Mouse (Mus musculus) midbrain, embryonic 13.5 days (tissue): ENCODE data around the gene 1700028K03Rik. TPM values are rescaled to one million over a fixed set of nuclear protein-coding genes. Genes with fewer than 3 reads are reported as not detected.

Experiments used
- ATAC-seq: fragments of 200-750 bp; cut with Nextera tagmentation; 2 replicates; pipeline ENCODE4 v1.8.0; 2017; ENCODE audit warnings: mild to moderate bottlenecking, moderate TSS enrichment, moderate library complexity
- H3K27ac ChIP-seq: fragments of 300-500 bp; sonication (generic); 2 replicates; pipeline ENCODE4 v1.5.1; 2015; ENCODE audit warnings: inconsistent platforms, mild to moderate bottlenecking, moderate library complexity
- H3K27me3 ChIP-seq: fragments of 300-500 bp; sonication (generic); 2 replicates; pipeline ENCODE4 v1.6.1; 2015; ENCODE audit warnings: mild to moderate bottlenecking, inconsistent platforms
- H3K36me3 ChIP-seq: fragments of 300-500 bp; sonication (generic); 2 replicates; pipeline ENCODE4 v1.6.1; 2015; ENCODE audit warnings: mild to moderate bottlenecking, inconsistent platforms
- H3K4me1 ChIP-seq: fragments of 300-500 bp; sonication (generic); replicated peaks from 2 replicates; pipeline ENCODE4 v1.6.1; 2015; ENCODE audit warnings: inconsistent platforms
- H3K4me2 ChIP-seq: fragments of 300-500 bp; sonication (generic); replicated peaks from 2 replicates; pipeline ENCODE4 v1.6.1; 2015; ENCODE audit warnings: moderate library complexity, mild to moderate bottlenecking, inconsistent platforms
- H3K4me3 ChIP-seq: fragments of 300-500 bp; sonication (generic); replicated peaks from 2 replicates; pipeline ENCODE4 v1.5.1; 2015; ENCODE audit warnings: mild to moderate bottlenecking, inconsistent platforms
- H3K9ac ChIP-seq: fragments of 300-500 bp; sonication (generic); replicated peaks from 2 replicates; pipeline ENCODE4 v1.6.1; 2015; ENCODE audit warnings: mild to moderate bottlenecking, inconsistent platforms
- H3K9me3 ChIP-seq: fragments of 300-500 bp; sonication (generic); 2 replicates; pipeline ENCODE4 v1.6.1; 2016; ENCODE audit warnings: mild to moderate bottlenecking, inconsistent platforms
- WGBS: fragments of 180-500 bp; shearing (Covaris S2); methylation state at CpG from one replicate; pipeline ENCODE4 v1.1.7; 2015; 5-methylcytosine and 5-hydroxymethylcytosine counted together
- polyA plus RNA-seq: library from polyadenylated mRNA; unstranded; fragments of >200 nt; fragmentation: Nextera tagmentation; extraction: Ambion mirVana; gene quantifications from 2 replicates; pipeline ENCODE4 v1.2.1, GENCODE M21; 2015

Gene 1700028K03Rik
- polyA plus RNA-seq, 1 experiment from 2014 or later, result 0.30 TPM

- 91% methylated on average over 10 of the region's 10 CpGs for WGBS
- no peak overlapping the region for H3K27ac ChIP-seq
- no peak overlapping the region for H3K4me3 ChIP-seq
- no peak for ATAC-seq
- no peaks in the 10 kb centered on the region for H3K4me1 ChIP-seq
- peaks cover 29% of the 10 kb centered on the region for H3K36me3 ChIP-seq
- H3K27me3 ChIP-seq, result no peaks in the 10 kb centered on the region
- H3K4me2 ChIP-seq, result no peak overlapping the region
- H3K9me3 ChIP-seq, result no peaks in the 10 kb centered on the region
- H3K9ac ChIP-seq, result no peak overlapping the region
These were observed 24.0 kb upstream of the 1700028K03Rik start for GRCm38 (mm10) chr5:107510503-107510902.

DNA sequence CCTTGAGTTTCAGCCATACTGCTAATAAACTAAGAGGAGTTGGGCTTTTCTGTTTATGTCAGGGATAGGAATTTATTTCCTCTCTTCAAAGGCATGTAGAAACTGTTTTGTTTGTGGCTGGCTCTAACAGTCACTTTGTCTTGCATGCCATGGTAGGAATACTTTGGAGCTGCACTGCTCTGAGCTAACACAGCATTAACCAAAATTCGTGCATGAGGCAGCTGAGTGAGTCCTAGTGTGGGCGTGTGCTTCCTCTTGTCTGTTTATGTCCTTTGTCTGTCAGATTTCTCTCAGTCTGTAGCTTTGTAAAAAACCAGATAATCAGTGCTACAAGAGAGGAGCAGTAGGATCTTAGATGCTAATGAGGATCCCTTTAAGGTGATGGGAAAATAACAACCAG lies 23.2 kb upstream of the 1700028K03Rik start:
- Histone ChIP-seq H3K9ac (no peak overlapping the region), H3K27me3 (no peaks in the 10 kb centered on the region), H3K4me1 (no peaks in the 10 kb centered on the region), H3K9me3 (no peaks in the 10 kb centered on the region), H3K27ac (no peak overlapping the region), H3K4me3 (no peak overlapping the region), H3K36me3 (peaks cover 25% of the 10 kb centered on the region), H3K4me2 (no peak overlapping the region)
- 70% methylated on average over 2 of the region's 2 CpGs for WGBS
- ATAC-seq, result no peak

GRCm38 (mm10) chr5:107513583-107513982 lies 20.9 kb upstream of the 1700028K03Rik start:
- no peaks in the 10 kb centered on the region for H3K4me1 ChIP-seq
- H3K9ac ChIP-seq, result no peak overlapping the region
- no peak overlapping the region for H3K4me3 ChIP-seq
- peaks cover 8% of the 10 kb centered on the region; the same call in 1 of the 2 replicates for H3K36me3 ChIP-seq
- WGBS, result 48% methylated on average over 7 of the region's 7 CpGs
- ATAC-seq, result peak; percentile 55
- no peak overlapping the region for H3K27ac ChIP-seq
- no peak overlapping the region for H3K4me2 ChIP-seq
- no peaks in the 10 kb centered on the region for H3K9me3 ChIP-seq
- no peaks in the 10 kb centered on the region for H3K27me3 ChIP-seq

DNA sequence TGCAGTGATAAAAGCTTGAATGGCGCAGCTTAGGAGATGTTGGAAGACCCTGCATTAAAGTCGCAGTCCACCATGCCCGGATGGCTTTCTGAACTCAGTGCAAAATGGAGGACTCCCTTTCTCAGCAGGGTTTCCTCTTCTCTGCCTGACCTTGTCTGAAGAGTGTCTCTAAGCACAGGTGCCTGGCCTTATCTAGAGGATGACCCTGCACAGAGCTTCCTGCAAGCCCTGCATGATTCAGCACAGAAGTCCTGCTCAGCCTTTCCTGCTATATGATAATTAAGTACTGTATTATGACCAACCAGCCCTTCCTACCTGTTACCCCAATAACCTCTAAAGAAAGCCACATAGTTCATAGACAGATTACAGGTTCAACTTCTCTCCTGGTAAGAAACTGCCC lies 19.1 kb upstream of the 1700028K03Rik start:
- Histone ChIP-seq H3K36me3 (peaks cover 4% of the 10 kb centered on the region; the same call in 1 of the 2 replicates), H3K27ac (no peak overlapping the region), H3K9me3 (no peaks in the 10 kb centered on the region), H3K27me3 (no peaks in the 10 kb centered on the region), H3K4me3 (no peak overlapping the region), H3K4me1 (no peaks in the 10 kb centered on the region), H3K4me2 (no peak overlapping the region), H3K9ac (no peak overlapping the region)
- no peak for ATAC-seq
- WGBS, result 92% methylated on average over 3 of the region's 3 CpGs

DNA sequence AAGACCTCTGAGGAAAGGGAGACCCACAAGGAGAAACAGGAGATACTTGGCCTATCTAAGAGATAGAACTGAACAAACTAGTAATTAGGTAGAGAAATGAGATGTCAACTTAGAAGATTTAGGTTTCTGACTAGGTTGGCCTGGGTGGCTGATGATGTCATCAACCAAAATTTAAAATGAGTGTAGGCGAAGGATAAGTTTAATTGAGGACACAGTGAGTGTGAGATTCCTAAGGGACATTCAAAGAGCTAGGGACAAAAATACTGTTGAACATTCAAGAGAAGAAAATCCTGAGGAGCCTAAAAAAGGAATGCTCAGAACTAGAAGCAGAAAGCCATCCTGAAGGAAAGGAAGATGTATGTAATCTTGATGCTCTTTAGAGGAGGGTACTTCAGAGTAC lies 18.4 kb upstream of the 1700028K03Rik start:
- Histone ChIP-seq H3K9me3 (no peaks in the 10 kb centered on the region), H3K9ac (no peak overlapping the region), H3K27me3 (no peaks in the 10 kb centered on the region), H3K36me3 (peaks cover 3% of the 10 kb centered on the region; the same call in 1 of the 2 replicates), H3K4me1 (no peaks in the 10 kb centered on the region), H3K4me3 (no peak overlapping the region), H3K4me2 (no peak overlapping the region), H3K27ac (no peak overlapping the region)
- 95% methylated on average over 1 of the region's 1 CpGs for WGBS
- no peak for ATAC-seq

GRCm38 (mm10) chr5:107518602-107519001 lies 15.9 kb upstream of the 1700028K03Rik start:
- Histone ChIP-seq H3K4me1 (no peaks in the 10 kb centered on the region), H3K9me3 (no peaks in the 10 kb centered on the region), H3K4me3 (no peak overlapping the region), H3K27me3 (no peaks in the 10 kb centered on the region), H3K27ac (no peak overlapping the region), H3K4me2 (no peak overlapping the region), H3K9ac (no peak overlapping the region), H3K36me3 (no peaks in the 10 kb centered on the region)
- ATAC-seq, result no peak
- WGBS, result 90% methylated on average over 4 of the region's 4 CpGs

GRCm38 (mm10) chr5:107521386-107521785 lies 13.1 kb upstream of the 1700028K03Rik start:
- Histone ChIP-seq H3K27ac (no peak overlapping the region), H3K9me3 (no peaks in the 10 kb centered on the region), H3K36me3 (no peaks in the 10 kb centered on the region), H3K27me3 (no peaks in the 10 kb centered on the region), H3K9ac (no peak overlapping the region), H3K4me1 (no peaks in the 10 kb centered on the region), H3K4me2 (no peak overlapping the region), H3K4me3 (no peak overlapping the region)
- WGBS, result 94% methylated on average over 6 of the region's 6 CpGs
- no peak for ATAC-seq

- 85% methylated on average over 7 of the region's 7 CpGs for WGBS
- ATAC-seq, result no peak
- H3K9me3 ChIP-seq, result no peaks in the 10 kb centered on the region
These were observed 12.6 kb upstream of the 1700028K03Rik start for GRCm38 (mm10) chr5:107521897-107522296.

GRCm38 (mm10) chr5:107524281-107524680 lies 10.2 kb upstream of the 1700028K03Rik start:
- Histone ChIP-seq H3K9me3 (no peaks in the 10 kb centered on the region), H3K9ac (no peak overlapping the region), H3K27ac (no peak overlapping the region), H3K4me3 (no peak overlapping the region), H3K36me3 (no peaks in the 10 kb centered on the region), H3K4me2 (no peak overlapping the region), H3K27me3 (no peaks in the 10 kb centered on the region), H3K4me1 (no peaks in the 10 kb centered on the region)
- 92% methylated on average over 10 of the region's 10 CpGs for WGBS
- no peak for ATAC-seq

More at GRCm38 (mm10) chr5:107521897-107522296, 12.6 kb upstream of the 1700028K03Rik start:
- no peak overlapping the region for H3K4me2 ChIP-seq
- H3K4me1 ChIP-seq, result no peaks in the 10 kb centered on the region
- H3K27me3 ChIP-seq, result no peaks in the 10 kb centered on the region
- H3K36me3 ChIP-seq, result no peaks in the 10 kb centered on the region
- H3K9ac ChIP-seq, result no peak overlapping the region
- no peak overlapping the region for H3K4me3 ChIP-seq
- no peak overlapping the region for H3K27ac ChIP-seq

- 89% methylated on average over 3 of the region's 3 CpGs for WGBS
- Histone ChIP-seq H3K4me3 (no peak overlapping the region), H3K9me3 (no peaks in the 10 kb centered on the region), H3K27me3 (no peaks in the 10 kb centered on the region), H3K36me3 (no peaks in the 10 kb centered on the region), H3K4me1 (no peaks in the 10 kb centered on the region), H3K9ac (no peak overlapping the region), H3K27ac (no peak overlapping the region), H3K4me2 (no peak overlapping the region)
- no peak for ATAC-seq
These were observed 5.7 kb upstream of the 1700028K03Rik start for GRCm38 (mm10) chr5:107528856-107529255.

- WGBS, result 66% methylated on average over 2 of the region's 2 CpGs
- no peaks in the 10 kb centered on the region for H3K9me3 ChIP-seq
These were observed 919 bp upstream of the 1700028K03Rik start for GRCm38 (mm10) chr5:107533590-107533989.

DNA sequence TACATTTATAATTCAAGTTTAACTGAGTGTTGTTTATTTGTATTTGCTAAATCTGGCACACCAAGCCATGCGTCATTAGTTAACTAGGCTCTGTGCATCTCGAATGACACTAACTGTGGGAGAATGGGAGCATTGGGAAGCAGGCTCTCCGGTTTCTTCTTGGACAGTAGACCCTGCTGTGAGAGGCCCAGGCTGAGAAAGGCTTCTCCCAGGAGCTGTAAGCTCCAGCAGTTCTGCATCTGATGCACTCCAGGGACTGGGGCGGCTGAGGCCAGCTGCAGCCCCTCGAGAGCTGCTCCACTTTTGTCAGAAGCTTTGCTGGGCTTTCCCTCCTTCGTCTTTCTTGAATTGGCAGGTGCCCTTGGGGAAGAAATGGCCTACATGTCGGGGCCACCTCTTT lies 7.2 kb downstream of the 1700028K03Rik start:
- ATAC-seq, result no peak
- no peaks in the 10 kb centered on the region for H3K27me3 ChIP-seq
- no peaks in the 10 kb centered on the region for H3K36me3 ChIP-seq
- no peak overlapping the region for H3K4me3 ChIP-seq
- H3K9ac ChIP-seq, result no peak overlapping the region
- H3K4me2 ChIP-seq, result no peak overlapping the region
- 24% methylated on average over 7 of the region's 7 CpGs for WGBS
- H3K9me3 ChIP-seq, result no peaks in the 10 kb centered on the region
- peaks cover 4% of the 10 kb centered on the region for H3K4me1 ChIP-seq
- H3K27ac ChIP-seq, result no peak overlapping the region

More at GRCm38 (mm10) chr5:107533590-107533989, 919 bp upstream of the 1700028K03Rik start:
- Histone ChIP-seq H3K36me3 (no peaks in the 10 kb centered on the region), H3K4me1 (no peaks in the 10 kb centered on the region), H3K27ac (no peak overlapping the region), H3K9ac (no peak overlapping the region), H3K27me3 (no peaks in the 10 kb centered on the region), H3K4me2 (no peak overlapping the region), H3K4me3 (no peak overlapping the region)
- ATAC-seq, result no peak

- no peak for ATAC-seq
- Histone ChIP-seq H3K4me1 (peaks cover 4% of the 10 kb centered on the region), H3K27ac (no peak overlapping the region), H3K9ac (no peak overlapping the region), H3K27me3 (no peaks in the 10 kb centered on the region), H3K4me3 (no peak overlapping the region), H3K36me3 (peaks cover 23% of the 10 kb centered on the region), H3K4me2 (no peak overlapping the region), H3K9me3 (no peaks in the 10 kb centered on the region)
- 89% methylated on average over 4 of the region's 4 CpGs for WGBS
These were observed 11.4 kb downstream of the 1700028K03Rik start for GRCm38 (mm10) chr5:107545927-107546326.
